Mouse (Mus musculus): ENCODE measurements at regions not wholly inside any gene's neighbourhood (a gene's known extent, or its start where the extent isn't known, plus 50 kb on each side); places are given as distances from the start of the nearest gene placed in this dataset.

DNA sequence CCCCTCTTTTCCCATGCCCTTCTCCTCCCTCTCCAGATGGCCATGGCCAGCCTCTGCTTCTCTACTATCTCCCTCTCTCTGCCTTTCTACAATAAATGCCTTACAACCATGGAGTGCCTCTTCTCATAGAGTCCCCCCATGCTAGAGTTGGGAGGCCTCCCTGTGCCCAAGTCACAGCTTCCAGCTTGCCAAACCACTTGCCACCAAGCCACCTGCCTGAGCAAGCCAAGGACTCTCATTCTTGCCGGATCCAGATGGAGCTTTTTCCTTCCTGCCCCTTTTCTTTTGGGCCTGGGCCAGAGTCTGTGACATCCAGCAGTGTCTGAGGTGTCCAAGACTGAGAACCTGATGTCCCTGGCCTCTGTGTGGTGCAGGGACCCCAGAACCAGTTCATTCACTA, 367.4 kb upstream of the Arhgap42 start:
- ChIA-PET CTCF (no interaction called here), POLR2A (no interaction called here)

DNA sequence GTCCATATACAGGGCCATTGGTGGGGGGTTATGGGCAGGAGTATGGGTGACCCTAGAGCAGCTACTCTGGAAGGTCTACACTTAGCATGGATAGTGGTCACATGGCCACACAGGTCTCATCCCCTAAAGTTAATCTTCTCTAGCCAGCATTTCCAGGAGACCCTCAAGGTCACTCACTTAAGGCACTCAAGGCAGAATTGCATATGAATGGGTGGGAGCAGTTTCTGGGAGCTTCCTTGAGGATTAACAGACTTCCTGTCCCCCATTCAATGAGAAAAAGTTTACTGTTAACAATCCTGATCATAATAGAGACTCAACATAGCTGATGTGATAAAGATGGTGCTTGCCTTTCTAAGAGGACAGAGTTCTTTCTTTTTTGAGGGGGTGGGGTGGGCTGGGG, 352.4 kb upstream of the Arhgap42 start:
- POLR2A ChIA-PET = interaction anchor here in 2 of 4 experiments (0.6 to 0.7 kb wide), 3 partner anchors 38 to 636 kb away, joined by 3 to 5 read pairs (median 4); no protein-coding TSS in a partner anchor
- CTCF ChIA-PET = no interaction called here

DNA sequence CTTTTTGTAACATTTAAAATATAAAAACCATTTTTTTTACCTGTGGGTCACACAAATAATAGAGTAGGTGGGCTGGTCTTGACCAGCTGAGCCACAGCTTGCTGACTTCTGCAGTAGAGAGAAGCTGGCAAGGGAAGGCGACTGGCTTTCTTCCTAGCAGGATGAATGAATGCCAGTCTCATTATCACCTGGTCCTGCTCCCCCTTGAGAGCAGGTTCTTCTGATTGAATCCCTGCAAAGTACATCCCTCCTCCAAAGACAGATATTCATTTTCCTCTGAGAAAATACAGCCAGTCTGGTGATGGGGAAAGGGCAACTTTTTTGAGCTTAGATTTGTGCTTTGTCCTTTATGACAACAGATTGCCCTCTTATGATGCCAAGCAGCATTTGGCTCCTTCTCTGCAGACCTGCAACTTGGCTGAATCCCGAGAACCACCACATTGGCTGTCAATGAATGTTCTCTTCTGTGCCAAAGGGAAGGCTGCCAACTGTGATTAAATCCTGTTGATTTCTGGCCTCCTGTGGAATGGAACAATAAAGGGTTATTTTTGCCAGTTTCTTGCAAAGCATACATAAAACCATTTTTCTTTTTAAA, 344.2 kb upstream of the Arhgap42 start:
- ChIA-PET POLR2A (no interaction called here), CTCF (no interaction called here)

DNA sequence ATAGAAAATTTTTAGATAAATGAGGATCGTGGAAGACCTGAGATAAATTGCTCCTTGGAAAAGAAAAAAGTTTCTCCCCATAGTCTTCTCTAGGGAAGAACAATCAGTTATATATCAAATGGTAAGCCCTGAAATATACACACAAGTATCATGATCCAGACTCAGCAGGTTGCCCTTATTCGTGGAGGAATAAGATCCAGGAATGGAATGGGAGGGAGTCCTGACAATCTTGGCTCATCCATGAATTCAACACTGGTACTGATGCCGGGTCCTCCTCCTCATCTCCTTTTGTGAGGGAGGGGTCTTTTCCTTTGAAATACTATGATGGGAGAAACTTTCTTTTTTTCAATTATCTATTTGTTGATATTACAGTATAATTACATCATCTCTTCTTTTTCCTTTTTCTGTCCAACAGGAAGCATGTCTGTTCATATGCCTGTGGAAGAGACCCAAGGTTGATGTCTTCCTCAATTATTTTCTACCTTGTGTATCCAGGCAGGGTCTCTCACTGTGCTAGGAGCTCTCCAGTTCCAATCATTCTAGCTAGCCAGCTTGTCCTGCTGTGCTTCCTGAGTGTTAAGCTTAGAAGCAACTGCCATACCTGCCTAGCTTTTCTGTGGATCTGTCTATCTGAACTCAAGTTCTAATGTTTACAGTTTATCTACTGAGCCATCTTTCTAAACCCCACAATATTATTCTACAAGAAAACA, 343.6 kb upstream of the Arhgap42 start:
- CTCF ChIA-PET = no interaction called here
- POLR2A ChIA-PET = no interaction called here

DNA sequence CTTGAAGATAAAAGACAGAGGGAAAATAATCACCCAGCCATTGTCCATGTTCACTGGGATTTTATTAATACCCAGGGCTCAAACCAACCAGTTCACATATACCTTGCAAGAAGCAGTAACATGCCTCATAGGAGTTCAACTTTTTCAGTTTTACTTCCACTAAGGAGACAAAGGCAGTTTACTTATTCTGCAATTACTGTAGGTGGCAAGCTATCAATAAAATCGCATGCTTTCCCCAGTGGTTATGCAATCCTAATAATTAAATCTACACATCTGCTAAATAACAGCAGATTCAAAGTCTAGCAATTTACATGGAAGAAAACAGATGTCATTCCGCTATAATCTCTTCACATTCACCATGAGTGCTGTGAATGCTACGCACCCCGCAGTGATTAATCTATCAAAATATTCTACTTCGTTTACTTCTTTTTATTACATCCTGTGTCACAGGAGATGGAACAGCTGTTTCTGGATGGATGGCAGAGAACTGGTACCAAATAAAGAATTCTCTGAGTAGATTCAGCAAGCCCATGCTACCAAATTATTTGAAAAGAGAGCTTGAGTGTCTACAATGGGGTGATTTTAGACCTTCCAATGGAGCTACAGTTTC, 329.2 kb upstream of the Arhgap42 start:
- POLR2A ChIA-PET = no interaction called here

DNA sequence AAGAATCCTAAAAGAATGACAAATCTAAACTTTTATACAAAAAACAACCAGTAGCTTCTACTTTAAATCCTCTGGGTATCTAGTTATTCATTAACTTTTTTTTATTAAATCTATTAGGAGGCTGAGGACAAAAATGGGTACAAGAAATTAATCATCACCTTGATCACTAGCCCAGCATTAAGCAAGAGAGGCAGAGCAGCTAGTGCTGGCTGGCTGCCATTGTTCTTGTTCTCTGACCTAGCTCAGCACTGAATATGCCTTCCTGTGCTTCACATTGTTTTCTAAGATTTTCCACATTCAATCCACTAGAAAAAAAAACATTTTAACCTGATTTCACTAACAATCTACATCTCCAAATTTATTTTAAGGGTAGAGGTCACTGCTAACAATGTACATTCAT, 325.6 kb upstream of the Arhgap42 start:
- CTCF ChIA-PET = no interaction called here
- POLR2A ChIA-PET = no interaction called here

More for the DNA sequence above, 329.2 kb upstream of the Arhgap42 start:
- CTCF ChIA-PET = no interaction called here

DNA sequence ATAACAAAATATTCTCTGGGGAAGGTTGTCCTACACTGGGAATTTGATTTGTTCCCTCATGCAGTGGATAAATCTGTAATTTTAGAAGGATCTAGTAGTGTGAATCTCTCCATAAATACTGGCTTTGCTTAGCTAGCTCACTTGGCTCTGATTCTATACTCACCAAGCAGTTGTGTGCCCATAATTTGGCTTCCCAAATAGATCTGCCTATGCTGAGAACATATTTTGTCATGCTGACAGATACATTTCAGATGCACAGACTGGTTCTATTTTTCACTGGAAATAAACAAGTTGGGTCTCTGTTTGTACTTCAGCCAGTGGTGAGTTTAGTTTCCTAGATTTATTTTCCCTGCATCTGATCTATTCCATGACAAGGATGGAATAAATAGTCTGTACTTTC, 309.8 kb upstream of the Arhgap42 start:
- ChIA-PET POLR2A (no interaction called here), CTCF (no interaction called here)

DNA sequence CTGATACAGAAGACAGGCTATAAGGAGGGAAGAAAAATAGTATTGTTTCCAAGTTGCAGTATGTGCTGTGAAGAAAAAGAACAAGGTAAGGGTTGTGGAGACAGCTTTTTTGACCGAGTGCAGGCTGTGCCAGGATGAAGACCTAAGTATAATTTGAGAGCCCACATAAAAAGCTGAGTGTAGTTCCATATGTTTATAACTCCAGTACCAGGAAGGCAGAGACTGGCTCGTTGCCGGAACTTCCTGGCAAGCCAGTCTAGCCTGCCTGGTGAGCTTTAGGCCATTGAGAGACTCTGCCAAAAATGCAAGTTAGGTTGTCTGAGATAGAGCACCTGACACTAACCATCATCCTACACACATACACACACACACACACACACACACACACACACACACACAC, 308.7 kb upstream of the Arhgap42 start:
- ChIA-PET CTCF (interaction anchor here in 1 of 4 experiments (0.8 kb wide), 1 partner anchor 33 kb away, joined by 4 read pairs; no protein-coding TSS in a partner anchor), POLR2A (no interaction called here)

DNA sequence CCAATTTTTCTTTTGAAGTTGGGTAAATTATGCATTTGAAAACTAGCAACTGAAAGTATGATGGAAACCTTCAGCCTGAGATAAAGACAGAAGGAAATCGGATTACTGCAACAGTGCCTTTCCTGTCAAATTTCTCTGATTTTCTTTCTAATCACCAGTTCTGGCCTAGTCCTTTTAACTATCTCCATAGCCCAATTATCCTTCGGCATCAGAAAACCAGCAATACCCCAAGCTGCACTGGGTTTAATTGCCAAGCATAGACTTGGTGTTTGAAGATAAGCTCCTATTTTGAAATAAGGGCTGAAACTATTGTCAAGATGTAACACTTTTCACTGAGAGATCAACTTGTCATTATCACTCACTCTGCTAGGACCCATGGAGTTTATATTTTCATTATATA, 308.2 kb upstream of the Arhgap42 start:
- ChIA-PET CTCF (interaction anchor here in 1 of 4 experiments (0.8 kb wide), 1 partner anchor 33 kb away, joined by 4 read pairs; no protein-coding TSS in a partner anchor), POLR2A (no interaction called here)

DNA sequence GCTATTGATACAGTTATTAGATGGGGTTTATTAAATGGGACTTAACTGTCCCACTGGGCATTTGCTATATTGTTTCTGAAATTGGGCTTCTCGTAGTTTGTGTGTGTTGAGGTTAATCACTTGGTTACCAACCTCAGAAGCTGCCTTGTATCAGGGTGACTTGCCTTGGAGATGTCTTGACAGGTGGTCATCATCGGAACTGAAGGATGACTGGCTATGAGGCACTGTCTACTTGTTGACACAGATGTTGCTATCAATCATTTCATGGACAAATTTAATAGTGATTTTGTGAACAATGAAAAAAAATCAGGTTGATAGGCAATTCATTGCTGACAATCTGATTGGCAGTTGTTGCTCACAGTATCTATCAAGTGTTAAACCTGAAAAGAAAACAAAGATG, 261.4 kb upstream of the Arhgap42 start:
- ChIA-PET CTCF (no interaction called here), POLR2A (no interaction called here)

DNA sequence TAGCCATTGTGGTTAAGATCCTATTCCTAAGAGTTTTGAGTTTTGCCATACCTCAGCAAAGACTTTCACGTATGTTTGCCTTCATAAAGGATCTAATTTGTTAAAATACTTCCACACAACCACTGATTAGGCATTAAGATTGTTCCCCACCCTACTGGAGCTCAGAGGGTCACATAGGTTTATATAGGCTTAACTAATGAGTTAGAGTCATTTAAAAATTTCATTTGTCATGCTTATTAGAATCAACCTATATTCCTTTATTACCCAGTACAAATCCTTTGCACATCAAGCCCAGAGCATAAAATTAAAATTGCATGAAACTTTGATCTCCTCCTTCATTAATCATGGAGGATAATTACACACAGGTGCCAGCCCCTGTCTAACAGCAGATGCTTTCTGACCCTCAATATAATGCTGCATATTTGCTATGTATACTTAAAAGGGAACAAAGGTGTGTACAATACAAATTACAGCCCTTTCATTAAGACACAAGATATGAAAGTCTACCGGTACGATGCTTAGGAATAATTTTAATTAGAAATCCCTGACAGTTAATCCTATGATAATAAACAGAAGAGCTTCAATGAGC, 254.8 kb upstream of the Arhgap42 start:
- CTCF ChIA-PET = no interaction called here

DNA sequence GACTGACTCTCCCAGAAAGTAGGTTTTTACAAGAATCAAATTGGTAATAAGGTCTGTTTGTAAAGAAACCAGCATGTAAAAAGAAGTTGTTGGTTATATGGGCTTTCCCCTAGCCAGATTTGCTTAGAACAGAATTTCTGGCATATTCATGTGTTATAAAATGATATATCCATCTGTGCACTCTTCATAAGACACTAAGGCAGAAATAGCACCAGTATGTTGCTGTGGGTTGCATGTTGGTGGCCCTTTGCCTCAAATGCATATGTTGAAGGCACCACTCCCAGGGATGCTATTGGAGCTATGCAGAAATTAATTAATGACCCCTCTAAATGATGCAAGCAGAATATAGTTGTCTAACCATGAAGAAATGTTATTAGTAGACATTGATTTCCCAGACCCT, 238.2 kb upstream of the Arhgap42 start:
- ChIA-PET POLR2A (no interaction called here), CTCF (no interaction called here)

More for the DNA sequence above, 254.8 kb upstream of the Arhgap42 start:
- POLR2A ChIA-PET = no interaction called here

DNA sequence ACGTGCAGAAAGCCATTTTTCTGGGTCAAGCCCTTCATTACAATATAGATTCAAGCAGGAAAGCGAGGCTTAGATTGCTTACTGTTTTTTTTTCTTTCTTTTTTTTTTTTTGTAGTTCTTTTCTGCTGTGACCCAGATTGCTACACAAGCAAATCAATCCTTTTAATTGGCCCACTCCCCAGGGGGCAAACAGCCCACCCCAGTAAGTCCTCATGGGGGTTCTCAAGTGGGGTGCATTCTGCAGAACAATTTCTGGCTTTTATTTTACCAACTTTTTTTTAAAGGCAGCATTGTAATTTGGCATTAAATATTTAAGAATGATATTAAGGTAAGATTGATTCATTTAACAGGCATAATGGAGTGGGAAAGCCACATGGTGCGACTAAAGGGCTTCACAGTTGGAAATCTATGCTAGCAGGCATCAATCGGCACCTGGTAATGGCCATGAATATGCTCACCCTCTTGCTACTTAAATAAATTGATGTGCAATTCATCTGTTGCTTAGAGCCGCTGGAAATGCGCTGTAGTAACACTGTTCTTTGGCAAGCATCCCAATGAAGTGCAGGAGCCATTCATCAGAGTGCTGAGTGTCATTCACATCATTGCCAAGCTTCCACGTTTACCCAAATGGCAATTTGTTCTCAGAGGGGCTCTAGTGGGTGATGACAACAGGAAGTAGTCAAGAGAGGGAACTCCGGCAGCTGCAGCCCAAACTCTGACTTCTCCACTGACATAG, 236.3 kb upstream of the Arhgap42 start:
- ChIA-PET POLR2A (no interaction called here), CTCF (no interaction called here)

DNA sequence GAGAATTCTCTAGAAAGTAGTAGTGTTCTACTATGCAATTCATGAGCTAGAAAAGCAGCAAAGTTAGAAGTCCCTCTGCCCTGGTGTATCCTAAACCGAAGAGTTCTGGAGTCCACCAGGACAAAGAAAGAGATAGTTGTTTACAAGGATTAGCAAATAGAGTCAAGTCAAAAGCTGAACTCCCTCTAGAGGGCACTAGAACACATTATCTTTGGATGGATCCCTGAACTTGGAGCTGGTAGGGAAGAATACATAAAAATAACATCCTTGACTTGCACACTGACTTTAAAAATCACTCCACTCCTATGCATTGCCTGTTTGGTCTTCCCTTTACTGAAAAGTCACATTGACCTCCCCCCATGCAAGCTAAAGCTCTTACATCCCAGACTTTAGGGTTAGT, 205.3 kb upstream of the Arhgap42 start:
- CTCF ChIA-PET = interaction anchor here in 2 of 4 experiments (0.5 to 0.6 kb wide), 2 partner anchors 68 to 312 kb away, joined by 3 read pairs; no protein-coding TSS in a partner anchor
- POLR2A ChIA-PET = no interaction called here

DNA sequence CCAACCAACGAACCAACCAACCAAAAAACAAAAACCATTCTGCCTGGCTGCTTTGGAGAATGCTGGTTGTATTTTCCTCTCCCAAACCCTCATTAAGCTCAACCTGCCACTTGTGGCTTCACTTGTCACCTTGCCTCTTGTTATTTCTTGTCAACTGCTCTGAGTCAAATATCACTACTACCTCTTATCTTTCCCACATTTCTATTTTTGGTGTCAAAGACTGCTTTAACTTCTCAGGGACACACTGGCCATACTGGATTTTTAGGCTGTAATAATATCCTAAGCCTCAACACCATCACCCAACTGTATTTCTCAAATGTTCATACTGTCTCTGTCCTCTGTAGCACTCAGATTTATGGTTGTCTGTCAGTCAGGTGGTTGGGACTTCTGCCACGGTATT, 181.4 kb upstream of the Arhgap42 start:
- ChIA-PET CTCF (no interaction called here), POLR2A (no interaction called here)

DNA sequence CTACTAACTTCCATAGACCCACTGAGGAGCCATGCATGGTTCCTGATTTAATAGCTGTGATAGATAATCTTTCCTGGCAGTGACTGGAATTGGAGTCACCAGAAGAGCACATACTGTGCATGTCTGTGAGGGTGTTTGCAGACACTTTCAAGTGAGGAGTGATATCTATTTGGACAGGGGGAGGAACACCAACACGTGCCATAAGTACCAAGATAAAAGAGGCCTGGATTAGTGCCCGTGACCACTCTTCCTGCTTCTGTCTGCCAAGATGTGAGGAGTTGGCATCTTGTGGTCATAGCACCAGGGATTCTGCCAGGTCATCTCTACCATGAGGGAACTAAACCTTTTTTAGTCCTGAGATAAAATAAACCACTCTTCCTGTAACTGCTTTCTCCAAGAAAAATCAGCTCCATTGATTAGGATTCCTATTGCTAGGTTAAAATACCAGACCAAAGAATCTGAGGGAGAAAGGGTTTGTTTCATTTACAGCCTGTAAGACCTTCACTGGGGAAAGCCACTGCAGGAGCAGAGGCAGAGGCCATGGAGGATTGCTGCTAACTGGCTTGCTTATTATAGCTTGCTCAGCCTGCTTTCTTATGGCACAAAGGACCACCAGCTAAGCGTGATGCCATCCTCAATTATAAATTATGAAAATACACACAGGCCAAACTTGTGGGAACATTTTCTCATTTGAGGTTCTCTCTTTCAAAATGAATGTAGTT, 173.7 kb upstream of the Arhgap42 start:
- CTCF ChIA-PET = no interaction called here
- POLR2A ChIA-PET = no interaction called here

DNA sequence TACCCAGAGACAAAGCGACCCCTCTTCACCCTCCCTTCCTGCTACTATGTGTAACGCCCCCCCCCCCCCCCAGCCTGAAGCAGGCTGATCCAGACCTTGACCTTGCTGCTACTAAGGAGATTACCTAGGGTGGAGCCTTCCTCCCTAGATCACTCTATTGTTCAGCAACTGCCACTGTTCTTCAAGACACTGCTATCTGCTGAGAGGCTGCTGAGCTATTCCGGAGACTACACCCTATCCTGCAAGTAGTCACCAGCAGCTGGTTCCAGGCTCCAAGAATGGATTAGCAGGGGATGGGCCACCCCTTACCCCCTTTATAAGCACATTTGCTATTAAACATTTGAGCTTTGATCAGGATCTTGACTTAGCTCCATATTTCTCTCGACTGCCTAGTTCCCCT, 155.3 kb upstream of the Arhgap42 start:
- ChIA-PET CTCF (interaction anchor here in 1 of 4 experiments (0.7 kb wide), 1 partner anchor 156 kb away, joined by 3 read pairs; the partner anchor contains the start of gene Arhgap42), POLR2A (interaction anchor here in 2 of 4 experiments (0.6 to 1.0 kb wide), 3 partner anchors 125 to 819 kb away, joined by 3 to 6 read pairs (median 5); no protein-coding TSS in a partner anchor)

DNA sequence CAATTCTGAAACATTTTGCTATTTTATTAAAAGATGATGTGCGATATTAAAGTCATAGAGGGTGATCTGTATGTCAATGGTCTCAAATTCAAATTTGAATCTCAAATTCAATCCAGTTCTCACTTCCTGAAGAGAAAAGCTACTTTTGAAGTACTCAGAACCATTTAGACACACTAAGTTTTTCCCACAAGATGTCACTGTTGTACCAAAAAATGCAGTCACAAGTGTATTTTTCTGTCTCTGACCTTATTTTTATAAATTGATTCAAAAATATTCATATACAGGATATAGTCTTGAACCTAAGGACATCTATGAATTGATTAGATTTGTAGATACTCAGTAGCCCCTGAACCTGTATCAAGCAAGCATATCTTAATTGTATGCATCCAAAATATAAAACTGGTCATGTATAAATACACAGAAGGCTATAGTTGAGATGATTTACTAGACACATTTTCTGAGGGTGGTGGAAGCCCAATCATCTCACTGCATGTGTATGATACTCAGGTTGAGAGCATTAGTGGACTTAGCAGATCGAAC, 137.8 kb upstream of the Arhgap42 start:
- CTCF ChIA-PET = interaction anchor here (0.5 to 1.5 kb wide), 10 partner anchors 68 to 1319 kb away, joined by 3 to 12 read pairs (median 4); no protein-coding TSS in a partner anchor
- POLR2A ChIA-PET = interaction anchor here in 1 of 4 experiments (0.7 kb wide), 1 partner anchor 281 kb away, joined by 4 read pairs; no protein-coding TSS in a partner anchor

Data from embryonic stem cell, embryonic (primary cell).